Mouse (Mus musculus) intestine, embryonic 14.5 days (tissue): ENCODE measurements around the gene Pold4. TPM values are rescaled to one million over a fixed set of nuclear protein-coding genes. Genes with fewer than 3 reads are reported as not detected.

Experiments used
- microRNA-seq: library from miRNA; unstranded; fragments of <30 nt; microRNA quantifications from one replicate; pipeline ENCODE4, GENCODE M21; 2016
- polyA plus RNA-seq: library from polyadenylated mRNA; unstranded; fragments of >200 nt; fragmentation: Nextera tagmentation; extraction: Ambion mirVana; gene quantifications from 2 replicates; pipeline ENCODE4 v1.2.1, GENCODE M21; 2014

Pold4 gene
- polyA plus RNA-seq, 1 experiment from 2014 or later = 30.9 TPM

Small RNA genes lying within 50 kb of the gene (microRNA-seq; reads per million reads assigned to microRNA genes)
- gene Gm26115 (not detected), gene Mir6985 (0.76 reads per million)

Other genes with a start within 250 kb of the Pold4 start
- gene Acy3, start 245.3 kb upstream of the Pold4 start, polyA plus RNA-seq = 13.0 and 13.5 TPM in 2 replicates
- gene Tbx10, start 239.1 kb upstream of the Pold4 start, polyA plus RNA-seq = 0.13 and 0.16 TPM in 2 replicates
- gene Nudt8, start 231.3 kb upstream of the Pold4 start, polyA plus RNA-seq = 42.1 and 42.7 TPM in 2 replicates
- 2.4 and 2.9 TPM in 2 replicates for gene Gm49405, start 231.3 kb upstream of the Pold4 start, polyA plus RNA-seq
- gene Doc2g, start 228.6 kb upstream of the Pold4 start, polyA plus RNA-seq = 3.6 and 3.9 TPM in 2 replicates
- gene Ndufv1, start 219.1 kb upstream of the Pold4 start, polyA plus RNA-seq = 247 and 248 TPM in 2 replicates
- gene Gstp1, start 193.9 kb upstream of the Pold4 start, polyA plus RNA-seq = 746 and 810 TPM in 2 replicates
- gene Gstp2, start 185.9 kb upstream of the Pold4 start, polyA plus RNA-seq = 7.8 and 8.8 TPM in 2 replicates
- gene Gstp3, start 172.3 kb upstream of the Pold4 start, polyA plus RNA-seq = 1.0 and 1.3 TPM in 2 replicates
- 0.57 TPM in 1 of 2 replicates, not detected in the other for gene Cabp2, start 150.3 kb upstream of the Pold4 start, polyA plus RNA-seq
- 87.4 and 103 TPM in 2 replicates for gene Cdk2ap2, start 134.7 kb upstream of the Pold4 start, polyA plus RNA-seq
- gene Pitpnm1, start 131.9 kb upstream of the Pold4 start, polyA plus RNA-seq = 13.3 and 14.3 TPM in 2 replicates
- gene Aip, start 106.0 kb upstream of the Pold4 start, polyA plus RNA-seq = 89.7 and 96.0 TPM in 2 replicates
- not detected in 2 replicates for gene Gpr152, start 92.1 kb upstream of the Pold4 start, polyA plus RNA-seq
- 0.08 TPM in 1 of 2 replicates, not detected in the other for gene Cabp4, start 87.9 kb upstream of the Pold4 start, polyA plus RNA-seq
- gene Coro1b, start 83.3 kb upstream of the Pold4 start, polyA plus RNA-seq = 174 and 189 TPM in 2 replicates
- 3.1 and 3.3 TPM in 2 replicates for gene Ptprcap, start 78.3 kb upstream of the Pold4 start, polyA plus RNA-seq
- 37.4 and 40.6 TPM in 2 replicates for gene Rps6kb2, start 68.5 kb upstream of the Pold4 start, polyA plus RNA-seq
- 2.3 and 3.1 TPM in 2 replicates for gene Carns1, start 56.4 kb upstream of the Pold4 start, polyA plus RNA-seq
- gene Tbc1d10c, start 40.6 kb upstream of the Pold4 start, polyA plus RNA-seq = 3.9 and 4.4 TPM in 2 replicates
- 837 and 863 TPM in 2 replicates for gene Ppp1ca, start 39.8 kb upstream of the Pold4 start, polyA plus RNA-seq
- gene Rad9a, start 30.2 kb upstream of the Pold4 start, polyA plus RNA-seq = 33.2 and 38.3 TPM in 2 replicates
- 6.9 and 7.5 TPM in 2 replicates for gene Clcf1, start 17.7 kb upstream of the Pold4 start, polyA plus RNA-seq
- not detected in 2 replicates for gene AC109138.7, start 17.5 kb upstream of the Pold4 start, polyA plus RNA-seq
- gene Ssh3, start 37.3 kb downstream of the Pold4 start, polyA plus RNA-seq = 21.7 and 25.4 TPM in 2 replicates
- 6.4 and 7.8 TPM in 2 replicates for gene Ankrd13d, start 51.2 kb downstream of the Pold4 start, polyA plus RNA-seq
- 19.2 and 21.9 TPM in 2 replicates for gene Grk2, start 74.3 kb downstream of the Pold4 start, polyA plus RNA-seq
- gene Kdm2a, start 166.4 kb downstream of the Pold4 start, polyA plus RNA-seq = 51.7 and 56.7 TPM in 2 replicates
- 22.1 and 30.9 TPM in 2 replicates for gene Rhod, start 207.5 kb downstream of the Pold4 start, polyA plus RNA-seq
- 0.27 and 0.47 TPM in 2 replicates for gene Syt12, start 245.5 kb downstream of the Pold4 start, polyA plus RNA-seq